Mouse (Mus musculus) thymus, postnatal 4 days (tissue): ENCODE data around the gene Itga2.

Experiments
- DNase-seq: peaks from one replicate; pipeline ENCODE4 v3.0.0; 2021

The Itga2 gene

GRCm38 (mm10) chr13:114817751-114818360 lies 114.0 kb downstream of the Itga2 start, which contains the start of gene Mocs2:
TSS of gene Mocs2 (plus strand) at chr13:114818236.
- DNase-seq: peak; percentile 99

DNA sequence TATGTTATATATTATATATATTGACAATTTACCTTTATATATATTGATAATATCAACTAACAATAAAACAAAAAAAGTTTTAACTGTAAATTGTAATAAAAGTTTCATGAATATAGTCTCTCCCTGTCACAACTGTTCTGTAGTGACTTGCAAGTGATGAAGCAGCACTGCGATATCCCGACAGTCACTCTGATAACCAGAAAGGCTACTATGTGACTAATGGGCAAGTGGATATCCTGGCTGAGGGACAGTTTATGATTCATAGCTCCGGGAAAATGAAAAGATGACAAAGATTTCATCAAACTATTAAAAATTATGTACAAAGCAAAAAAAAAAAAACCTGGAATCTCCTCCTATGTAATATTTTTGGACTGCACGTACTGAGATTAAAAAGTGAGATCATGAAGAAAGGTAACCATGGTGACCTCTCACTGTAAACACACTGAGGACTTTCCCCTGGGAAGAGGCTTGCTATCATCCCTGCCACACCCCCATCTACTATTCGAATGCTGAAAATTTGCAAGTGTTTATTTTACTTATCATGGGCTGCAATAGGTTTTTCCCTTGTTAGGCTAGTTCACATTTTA lies 122.2 kb downstream of the Itga2 start:
- no peak for DNase-seq

DNA sequence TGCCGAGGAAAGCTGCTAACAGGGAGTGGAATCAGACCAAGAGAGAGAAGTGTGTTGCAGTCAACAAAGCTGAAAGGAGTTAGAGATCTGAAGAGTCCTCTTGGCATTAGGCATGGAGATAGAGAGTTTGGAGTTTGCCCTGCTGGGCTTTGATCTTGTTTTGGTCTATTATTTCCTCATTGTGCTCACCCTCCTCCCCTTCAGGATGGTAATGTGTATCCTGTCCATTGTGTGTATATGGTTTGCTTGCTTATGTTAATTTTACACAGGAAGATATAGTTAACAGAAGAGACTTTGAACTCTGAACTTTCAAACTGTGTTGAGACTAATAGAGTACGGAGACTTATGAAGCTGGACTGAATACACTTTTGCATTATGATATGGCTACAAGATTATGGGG lies 128.9 kb downstream of the Itga2 start:
- DNase-seq: no peak

DNA sequence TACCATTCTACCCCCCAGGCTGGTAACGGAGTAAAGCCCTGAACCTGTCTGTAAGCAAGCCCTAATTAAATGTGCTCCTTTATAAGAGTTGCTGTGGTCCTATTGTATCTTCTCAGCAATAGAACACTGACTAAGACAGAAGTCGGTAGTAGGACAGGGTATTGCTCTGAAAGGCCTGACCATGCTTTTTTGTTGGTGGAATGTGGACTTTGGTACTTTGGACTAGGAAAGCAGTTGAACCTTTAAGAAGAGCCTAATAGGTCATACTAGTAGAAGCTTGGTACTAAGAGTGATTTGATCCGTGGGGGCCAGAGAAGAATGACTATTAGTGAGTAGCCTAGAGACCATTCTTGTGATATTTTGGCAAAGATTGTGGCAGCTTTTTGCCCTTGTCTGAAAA lies 130.0 kb downstream of the Itga2 start:
- DNase-seq: no peak

GRCm38 (mm10) chr13:114793250-114794030 lies 138.5 kb downstream of the Itga2 start:
- DNase-seq: peak; percentile 72

- no peak for DNase-seq
Observed at GRCm38 (mm10) chr13:114791511-114791910, 140.4 kb downstream of the Itga2 start.
